Mouse (Mus musculus) urinary bladder, postnatal 36 days (tissue): ENCODE results near the gene Znhit6.

Experiments
- DNase-seq, 2 experiments: peaks; one replicate each; pipeline ENCODE4 v3.0.0; 2022; ENCODE audit warnings: low spot score in 2 of 2, mixed read lengths in 1 of 2

Gene Znhit6

DNA sequence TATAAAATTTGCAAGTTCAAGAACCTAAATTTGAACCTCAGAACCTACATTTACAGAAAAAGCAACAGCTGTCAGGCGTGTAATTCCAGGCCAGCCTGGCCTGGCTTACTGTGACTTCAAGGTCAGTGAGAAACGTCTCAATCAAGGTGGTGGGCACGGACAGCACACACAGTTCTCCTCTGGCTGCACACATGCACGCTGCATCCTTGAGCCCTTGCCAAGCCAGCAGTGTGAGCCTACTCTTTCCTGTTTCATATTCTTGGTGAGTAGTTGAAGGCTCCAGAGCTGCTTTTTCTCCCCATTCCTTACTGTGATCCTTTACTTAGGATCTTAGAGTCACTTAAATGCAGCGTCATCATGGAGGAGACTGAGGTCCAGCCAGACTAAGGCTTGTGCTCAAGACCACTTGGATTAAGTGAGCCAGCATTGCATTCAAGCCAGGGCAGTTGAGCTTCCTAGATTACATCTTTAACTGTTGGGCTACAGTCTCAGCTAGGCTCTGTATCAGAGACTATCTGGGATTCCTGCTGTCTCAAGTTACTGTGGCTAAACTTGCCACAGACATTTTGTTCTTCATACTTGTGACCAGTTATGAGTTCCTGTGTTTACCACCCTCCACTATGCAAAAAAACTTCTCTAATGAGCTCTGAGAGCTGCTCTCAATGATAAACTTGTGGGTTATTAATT, 29.6 kb downstream of the Znhit6 start:
- DNase-seq: no peak

DNA sequence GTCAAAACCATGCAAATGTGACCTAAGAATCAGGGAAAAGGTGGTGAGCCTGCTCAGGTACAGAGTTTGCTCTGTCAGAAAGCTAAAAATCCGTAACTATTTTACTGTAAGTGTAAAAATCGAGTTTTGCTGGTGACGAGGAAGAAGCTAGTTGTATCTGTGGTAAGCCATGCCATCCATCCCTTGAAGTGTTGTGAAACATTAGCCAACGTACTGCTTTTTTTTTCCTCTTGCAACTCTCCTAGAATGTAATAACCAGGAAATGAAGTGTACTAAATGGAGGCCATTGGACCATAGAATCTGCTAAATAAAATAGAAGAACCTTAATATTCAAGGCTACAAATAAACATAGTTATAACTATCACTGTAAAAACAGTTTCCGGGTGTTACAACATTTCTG, 32.3 kb downstream of the Znhit6 start:
- no peak for DNase-seq

DNA sequence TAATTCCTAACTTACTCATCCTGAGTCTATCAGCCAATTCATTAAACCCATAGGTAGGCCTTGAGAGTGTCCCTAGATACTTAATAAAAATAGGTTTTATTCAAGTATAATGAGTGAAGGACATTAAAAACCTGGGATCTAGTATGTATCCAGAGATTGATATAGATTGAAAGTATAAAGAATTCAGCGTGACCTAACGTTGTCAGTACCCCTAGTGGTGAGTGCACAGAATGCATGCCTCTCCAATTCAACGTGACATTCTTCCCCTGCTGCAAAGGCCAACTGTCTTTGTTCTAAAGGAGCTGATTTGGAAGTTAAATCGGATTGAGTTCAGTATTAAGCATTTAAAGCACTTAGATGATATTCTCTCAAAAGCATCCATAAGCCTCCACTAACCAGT, 36.7 kb downstream of the Znhit6 start:
- no peak for DNase-seq

DNA sequence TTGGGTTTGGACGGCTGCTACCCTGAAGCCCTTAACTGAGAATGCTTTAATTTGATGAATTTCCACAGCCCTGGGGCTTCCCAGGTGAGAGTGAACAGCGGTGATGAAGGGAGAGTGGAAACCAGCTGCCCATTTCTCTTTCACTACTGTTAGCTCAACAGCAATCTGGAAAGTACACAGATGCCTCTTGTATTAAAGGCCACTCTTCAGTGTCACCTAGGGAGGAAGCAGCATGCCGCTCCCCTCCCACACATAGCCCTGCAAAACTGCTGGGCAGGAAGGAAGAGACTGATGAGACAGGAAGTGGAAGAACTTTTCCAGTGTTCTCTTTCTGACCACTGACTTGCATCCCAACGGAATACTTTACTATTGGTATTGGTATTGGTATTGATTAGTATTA, 37.2 kb downstream of the Znhit6 start:
- no peak for DNase-seq

DNA sequence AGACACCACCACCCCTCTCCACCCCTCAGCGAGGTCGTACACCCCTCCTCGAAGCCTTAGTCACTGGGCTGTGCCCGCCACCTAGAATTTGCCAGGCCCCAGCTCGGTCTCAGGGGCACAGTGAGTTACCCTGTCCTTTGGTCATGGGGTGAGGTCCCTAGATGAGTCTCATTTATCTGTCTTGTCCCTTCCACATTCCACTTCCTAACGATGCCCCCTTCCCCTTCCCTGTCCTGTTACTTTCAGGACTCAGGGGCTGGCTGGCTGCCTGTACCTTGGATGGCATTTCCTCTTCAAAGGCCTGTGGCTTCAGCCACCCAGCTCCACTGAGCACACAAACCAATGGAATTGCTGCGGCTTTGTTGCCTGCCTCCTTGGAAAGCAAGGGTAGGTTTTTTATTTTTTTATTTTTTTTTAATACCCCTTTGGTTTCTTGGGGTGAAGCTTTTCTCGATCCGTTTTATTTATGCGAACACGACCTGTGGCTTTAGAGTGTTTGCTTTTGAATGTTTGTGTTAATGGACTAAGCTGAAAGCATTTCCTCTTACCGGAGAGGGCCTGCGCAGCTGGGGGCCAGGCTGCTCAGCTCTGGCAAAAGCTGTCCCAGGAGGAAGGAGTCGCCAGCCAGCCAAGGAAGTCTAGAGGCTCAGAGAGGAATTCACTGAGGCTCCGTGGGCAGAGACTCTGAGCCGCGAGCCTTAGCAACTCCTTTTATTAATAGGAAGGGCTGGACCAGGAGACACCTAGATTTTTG, 38.5 kb downstream of the Znhit6 start:
- DNase-seq: peak in 1 of 2 experiments; percentile 33

DNA sequence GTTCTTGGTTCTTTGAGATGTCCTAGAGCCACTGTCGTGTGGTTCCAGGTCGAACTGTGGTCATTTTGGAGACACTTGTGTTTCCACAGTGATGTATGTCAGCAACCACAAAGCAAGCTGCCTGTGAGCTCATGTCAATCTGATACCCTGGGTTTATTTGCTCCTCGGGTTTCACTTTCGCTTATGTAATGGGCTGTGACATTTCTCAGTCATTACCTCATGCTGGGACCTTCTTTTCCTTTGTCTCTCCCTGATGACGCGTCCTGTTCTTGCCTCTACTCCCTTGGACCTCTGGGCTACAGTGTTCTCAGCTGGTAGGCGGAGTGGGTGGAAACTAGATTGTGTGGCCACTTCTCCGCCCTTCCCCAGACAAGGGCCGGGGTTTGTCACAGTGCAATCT, 42.3 kb downstream of the Znhit6 start:
- no peak for DNase-seq

DNA sequence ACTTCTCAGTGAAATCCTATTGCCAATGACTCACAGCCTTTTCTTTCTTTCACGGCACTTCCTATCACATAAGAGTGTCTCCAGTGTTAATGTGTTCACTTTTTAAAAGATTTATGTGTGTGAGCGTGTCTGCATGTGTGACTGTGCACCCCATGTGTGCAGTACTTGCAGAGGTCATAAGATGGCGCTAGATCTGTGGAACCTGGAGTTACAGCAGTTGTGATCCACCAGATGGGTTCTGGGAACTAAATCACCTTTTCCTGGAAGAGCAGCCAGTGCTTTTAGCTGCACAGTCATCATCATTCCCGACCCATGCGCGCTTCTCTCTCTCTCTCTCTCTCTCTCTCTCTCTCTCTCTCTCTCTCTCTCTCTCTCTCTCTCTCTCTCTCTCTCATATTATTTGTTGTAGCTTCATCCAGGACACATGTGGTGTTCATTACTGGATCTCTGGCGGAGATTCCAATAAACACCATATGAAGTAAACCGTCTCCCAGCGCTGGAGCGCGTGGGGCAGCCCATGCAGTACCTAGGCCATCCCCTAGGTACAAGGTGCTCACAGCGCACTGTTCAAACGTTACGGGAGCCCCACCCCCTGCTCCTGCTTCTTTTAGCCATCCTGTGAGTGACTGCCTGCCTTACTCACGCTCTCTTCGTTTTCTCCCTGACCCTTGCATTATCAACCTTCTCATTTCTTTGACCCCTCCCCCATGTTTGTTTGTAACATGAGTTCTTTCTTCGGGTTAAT, 43.8 kb downstream of the Znhit6 start:
- no peak for DNase-seq

DNA sequence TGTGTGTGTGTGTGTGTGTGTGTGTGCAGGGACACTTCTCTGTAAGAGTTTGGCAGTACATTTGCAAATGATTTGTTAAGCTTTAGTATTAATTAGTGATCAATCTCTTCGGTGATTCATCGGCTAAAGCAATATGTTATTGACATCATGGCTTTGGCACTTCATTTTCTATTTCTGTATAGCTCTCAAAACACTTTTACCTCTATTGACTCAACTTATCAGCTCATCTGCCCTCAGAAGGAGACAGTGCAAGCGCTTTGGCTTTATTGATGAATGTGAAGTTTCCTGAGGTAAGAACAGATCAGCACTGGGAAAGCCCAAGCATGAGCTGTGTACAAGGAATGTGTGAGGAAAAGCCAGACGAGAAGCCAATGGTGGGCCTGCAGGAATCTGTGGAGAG, 45.2 kb downstream of the Znhit6 start:
- DNase-seq: no peak

DNA sequence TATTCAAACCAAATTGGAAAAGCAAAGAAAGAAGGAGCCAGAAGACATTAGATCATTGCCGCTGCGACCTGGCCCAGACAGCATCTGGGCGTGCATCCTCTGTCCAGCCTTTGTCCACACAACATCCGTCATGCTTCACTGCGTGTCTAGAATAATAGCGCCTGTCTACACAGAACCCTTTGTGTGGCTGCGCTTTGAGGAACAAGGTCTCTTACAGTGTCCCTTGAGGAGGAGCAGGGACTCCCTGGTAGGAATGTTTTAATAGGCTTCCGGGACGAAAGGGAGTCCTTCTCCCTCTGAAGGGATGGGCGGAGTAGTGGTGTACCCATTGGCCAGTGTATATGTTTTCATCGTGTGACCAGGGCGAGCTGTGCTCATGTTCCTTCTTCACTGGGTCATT, 47.0 kb downstream of the Znhit6 start:
- DNase-seq: no peak

DNA sequence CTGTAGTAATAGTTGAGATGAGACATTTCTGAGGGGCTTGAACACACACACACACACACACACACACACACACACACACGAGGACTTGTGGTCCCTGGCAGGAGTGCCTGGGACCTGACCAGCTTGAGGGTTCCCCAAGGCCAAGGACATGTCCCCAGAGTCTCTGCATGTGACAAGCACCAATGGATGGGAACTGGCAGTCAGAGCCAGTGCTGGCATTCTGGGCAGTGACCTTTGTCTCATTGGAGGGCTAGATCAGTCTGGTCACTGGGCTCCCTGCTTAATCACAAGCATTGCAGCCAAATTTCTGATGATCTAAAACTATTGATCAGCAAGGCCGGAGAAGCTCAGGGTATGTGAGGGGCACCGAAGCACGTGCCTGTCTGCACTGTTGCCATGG, 48.8 kb downstream of the Znhit6 start:
- no peak for DNase-seq

DNA sequence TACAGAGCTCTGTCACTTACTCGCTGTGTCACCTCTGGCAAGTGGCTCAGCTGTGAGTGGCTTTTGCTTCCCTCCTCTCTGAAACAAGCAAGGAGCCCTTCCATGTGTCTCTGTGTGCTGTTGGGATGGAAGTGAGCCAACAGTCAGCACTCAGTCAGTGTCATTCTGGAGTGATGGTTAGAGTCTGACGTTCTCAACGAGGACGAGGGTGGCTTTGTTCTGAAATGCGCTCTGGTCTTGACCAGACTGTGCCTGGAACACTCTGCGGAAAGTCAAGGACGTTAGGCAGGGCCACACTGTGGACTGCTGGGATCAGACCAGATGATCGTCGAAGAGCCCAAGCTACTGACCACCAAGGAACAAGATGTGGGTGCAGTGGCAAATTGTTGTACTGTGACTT, 49.5 kb downstream of the Znhit6 start:
- no peak for DNase-seq

DNA sequence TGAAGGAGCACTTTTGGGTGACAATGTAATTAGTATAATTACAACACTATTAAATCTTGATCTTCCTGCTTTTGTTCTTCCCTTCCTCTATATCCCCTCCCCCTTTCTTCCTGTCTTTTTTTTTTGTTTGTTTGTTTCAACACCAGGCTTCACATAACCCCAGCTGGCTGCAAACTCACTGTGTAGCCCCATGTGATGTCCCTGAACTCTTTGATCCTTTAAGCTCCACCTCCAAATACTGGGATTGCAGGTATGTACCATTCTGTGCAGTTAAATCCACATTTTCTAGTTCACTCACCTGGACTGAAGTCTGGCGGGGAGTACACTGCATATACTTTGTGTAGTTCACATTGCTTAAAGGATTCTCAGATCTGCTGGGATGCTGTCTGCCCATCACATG, 50.1 kb downstream of the Znhit6 start:
- no peak for DNase-seq

DNA sequence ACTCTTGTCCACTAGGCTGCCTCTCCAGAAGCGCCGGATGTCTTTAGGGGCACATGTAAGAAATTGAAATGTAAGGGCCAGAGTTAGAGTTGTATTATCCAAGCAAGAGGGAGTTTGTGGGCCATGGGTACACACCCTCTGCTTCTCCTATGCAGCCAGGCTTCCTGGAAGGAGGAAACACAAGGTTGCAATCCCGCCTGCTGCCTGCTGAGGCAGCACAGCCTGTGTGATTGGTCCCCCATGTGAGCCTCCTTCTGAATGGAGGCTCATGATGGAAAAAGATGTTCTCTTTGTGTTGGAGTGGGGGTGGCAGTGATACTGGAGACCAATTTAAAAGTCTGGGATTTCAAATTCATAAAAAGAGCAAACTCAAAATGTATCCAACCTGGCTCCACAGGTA, 51.8 kb downstream of the Znhit6 start:
- no peak for DNase-seq

DNA sequence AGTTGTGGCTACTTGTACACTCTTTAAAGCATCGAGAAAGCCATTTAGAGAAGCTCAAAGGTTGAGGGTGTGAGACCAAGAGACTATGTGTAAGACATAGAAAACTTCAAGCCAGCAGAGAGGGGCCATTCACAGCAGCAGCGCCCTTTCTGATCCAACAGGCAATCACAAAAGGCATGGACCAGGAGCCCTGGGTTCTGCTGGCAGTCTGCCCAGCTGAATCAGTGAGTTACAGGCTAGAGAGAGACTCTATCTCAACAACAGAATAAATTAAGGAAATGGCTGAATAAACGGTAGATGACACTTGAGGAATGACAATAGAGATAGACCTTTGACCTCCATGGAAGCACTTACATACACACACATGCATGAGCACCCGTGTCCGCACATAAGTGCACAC, 52.6 kb downstream of the Znhit6 start:
- DNase-seq: no peak

DNA sequence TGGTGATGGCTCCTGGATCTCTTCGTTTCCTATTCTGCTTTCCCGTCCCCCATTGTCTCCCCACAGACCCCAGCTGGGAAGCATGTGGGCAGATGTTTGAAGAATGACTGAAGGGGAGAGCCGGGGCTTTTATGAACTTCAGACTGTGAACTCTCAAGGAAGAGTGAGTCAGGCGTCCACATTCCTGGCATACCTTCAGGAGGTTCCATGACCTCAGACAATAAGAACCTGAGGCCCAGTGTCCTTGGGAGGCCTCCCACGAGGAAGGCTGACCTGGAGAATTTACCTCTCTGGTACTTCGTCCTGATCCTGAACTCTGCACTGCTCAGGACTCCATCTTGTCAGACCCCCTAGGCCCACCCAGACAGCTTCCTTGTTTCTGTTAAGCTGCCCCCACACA, 56.9 kb downstream of the Znhit6 start:
- no peak for DNase-seq

DNA sequence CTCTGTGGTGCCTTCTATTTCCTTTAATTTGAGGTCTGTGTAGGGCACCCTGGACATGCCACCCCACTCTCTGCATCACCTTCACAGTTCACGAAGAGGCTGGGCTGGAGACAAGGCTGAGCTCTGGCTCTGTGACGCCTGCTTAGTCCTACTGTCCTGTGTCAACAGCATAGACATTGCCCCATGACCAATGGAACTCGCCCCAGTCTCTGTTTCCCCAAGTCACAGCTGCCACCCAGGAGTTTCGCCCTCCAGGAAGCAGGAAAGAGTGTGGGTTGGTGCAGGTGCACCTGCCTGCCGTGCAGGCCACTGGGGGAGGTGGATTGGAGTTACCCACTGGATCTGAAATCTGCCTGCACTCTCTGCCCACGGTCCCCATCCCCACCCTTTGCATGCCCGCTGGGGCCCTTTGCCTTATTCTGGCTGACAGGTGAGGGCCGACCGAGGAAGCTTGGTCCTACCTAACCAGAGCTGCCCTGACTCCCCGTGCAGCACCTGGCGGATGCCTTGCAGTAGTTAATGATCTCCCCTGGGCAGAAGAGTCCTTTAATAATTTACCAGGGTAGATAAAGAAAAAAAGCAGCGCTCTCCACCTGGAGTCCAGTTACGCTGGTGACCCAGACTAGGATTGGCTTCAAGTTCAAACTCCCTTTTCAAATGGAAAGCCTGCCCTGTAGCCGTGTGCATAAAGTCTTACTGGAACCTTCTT, 58.2 kb downstream of the Znhit6 start:
- DNase-seq: no peak

DNA sequence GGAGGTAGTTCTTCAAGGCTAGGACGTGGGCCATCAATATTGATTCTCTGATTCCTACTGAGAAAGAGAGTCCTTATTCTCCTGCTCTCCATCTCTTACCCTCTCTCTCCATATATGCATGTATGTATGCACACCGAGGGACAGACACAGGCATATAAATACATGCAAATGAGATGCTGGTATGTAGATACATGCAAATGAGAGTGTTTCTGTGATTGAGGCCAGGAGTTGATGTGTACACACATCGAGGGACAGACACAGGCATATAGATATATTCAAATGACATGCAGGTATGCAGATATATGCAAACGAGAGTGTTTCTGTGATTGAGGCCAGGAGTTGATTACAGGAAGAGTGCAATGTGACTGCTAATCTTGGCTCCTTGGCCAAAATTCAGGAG, 64.2 kb downstream of the Znhit6 start:
- no peak for DNase-seq

DNA sequence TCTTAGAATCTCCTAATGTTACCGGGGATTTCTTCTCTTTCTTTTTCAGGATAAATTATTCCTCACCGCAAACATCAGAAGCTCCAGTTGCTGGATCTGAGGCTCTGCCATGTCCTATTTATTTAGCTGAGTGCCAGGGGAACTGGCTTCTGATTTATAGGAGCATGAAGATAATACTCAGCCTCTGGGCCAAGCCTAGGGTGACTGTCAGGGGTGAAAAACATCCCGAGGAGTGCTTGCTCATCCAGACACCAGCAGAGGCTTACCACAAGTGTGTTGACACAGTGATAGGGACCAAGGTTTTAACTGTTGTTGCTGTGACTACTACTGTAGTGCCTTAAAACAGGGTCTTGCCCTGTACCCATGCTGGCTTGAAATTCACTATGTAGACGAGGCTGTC, 64.6 kb downstream of the Znhit6 start:
- DNase-seq: no peak

DNA sequence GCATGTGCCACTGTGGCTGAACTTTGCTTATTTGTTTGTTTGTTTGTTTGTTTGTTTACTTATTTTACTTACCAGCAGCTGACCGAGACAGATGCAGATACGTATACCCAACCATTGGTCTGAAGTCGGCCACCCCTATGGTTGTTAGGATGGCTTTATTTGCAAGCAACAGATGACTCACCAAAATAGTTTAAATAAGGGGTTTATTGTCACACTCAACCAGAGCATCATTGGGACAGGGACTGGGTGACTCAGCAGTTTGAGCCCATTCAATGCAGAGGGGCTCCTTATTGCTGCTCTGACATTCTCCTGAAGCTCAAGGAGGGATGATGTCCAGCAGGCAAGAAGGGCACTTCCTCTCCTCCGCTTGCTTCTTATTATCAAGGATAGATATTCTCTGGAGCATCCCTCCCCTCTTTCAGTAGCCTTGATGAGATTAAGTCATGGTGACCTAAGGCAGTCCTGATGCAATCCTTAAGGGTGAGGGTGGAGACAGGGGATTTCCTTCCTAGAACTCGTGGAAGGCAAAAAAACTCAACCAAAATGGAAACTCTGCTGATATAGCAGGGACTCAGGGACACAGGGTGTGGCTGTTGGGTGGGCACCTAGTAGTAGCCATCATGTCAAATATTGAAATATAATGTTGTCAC, 65.2 kb downstream of the Znhit6 start:
- DNase-seq: no peak

DNA sequence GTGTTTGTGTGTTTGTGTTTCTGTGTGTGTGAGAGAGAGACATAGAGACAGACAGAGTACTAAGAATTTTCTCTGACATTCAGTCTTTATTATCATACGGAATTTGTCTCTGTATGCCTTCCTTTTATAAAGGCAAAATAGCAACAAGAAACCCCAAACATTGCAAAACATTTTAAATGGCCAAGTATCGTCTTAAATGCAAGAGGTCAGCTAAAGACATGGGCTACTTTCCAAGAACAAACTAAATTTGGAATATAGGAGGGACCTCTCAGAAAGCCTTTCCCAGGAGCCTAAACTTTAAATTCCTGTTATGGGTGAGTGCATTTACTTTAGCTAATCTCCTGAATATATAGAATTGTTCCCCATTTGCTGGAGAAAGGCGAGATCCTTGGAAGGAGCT, 65.9 kb downstream of the Znhit6 start:
- DNase-seq: no peak

DNA sequence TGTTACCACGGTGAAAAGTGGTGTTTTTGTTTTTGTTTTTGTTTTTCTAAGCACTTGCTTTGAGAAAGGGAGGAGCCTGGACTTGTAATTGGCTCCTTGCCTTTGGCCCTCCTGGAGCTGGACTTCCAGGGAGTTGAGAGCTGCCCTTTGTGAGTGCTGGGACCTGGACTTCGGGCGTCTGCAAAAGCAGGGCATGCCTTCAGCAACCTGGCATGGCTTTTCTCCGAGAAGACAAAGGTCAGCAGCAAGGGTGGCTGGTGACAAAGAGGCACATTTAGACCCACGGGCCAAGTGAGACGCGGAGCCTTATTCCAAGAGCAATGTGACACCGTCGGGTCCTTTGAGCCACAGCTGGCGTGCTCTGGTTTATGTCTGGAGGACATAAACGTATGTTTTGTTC, 66.9 kb downstream of the Znhit6 start:
- DNase-seq: no peak

DNA sequence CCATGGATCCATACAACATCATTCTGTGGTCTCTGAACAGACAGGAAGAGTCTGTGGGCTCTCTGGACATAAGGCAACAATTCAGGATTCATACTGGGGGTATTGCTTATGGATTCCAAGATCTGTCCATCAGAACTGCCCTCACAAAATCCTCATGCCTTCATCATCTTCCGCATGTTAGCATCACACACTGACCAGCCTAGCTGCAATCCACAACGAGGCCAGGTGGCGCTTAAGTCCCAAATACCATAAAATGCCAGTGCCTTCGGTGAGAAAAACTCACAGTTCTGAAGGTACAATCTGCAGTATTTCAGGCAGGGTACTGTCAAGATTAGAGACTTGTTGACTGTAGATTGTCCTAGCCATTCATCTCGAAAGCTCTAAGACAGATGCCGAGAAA, 69.5 kb downstream of the Znhit6 start:
- DNase-seq: no peak
